Mouse (Mus musculus) hindbrain, embryonic 16.5 days (tissue): ENCODE data around the gene Hdgfl1. TPM values are rescaled to one million over a fixed set of nuclear protein-coding genes. Genes with fewer than 3 reads are reported as not detected.

ENCODE experiments used
- ATAC-seq: fragments of 200-750 bp; cut with Nextera tagmentation; 2 replicates; pipeline ENCODE4 v1.8.0; 2017; ENCODE audit warnings: moderate TSS enrichment, moderate library complexity
- H3K27ac ChIP-seq: fragments of 300-500 bp; sonication (generic); 2 replicates; pipeline ENCODE4 v1.5.1; 2014; ENCODE audit warnings: low read depth, mild to moderate bottlenecking, control low read depth, low read length, moderate library complexity
- H3K27me3 ChIP-seq: fragments of 300-500 bp; sonication (generic); replicated peaks from 2 replicates; pipeline ENCODE4 v1.6.1; 2014; ENCODE audit warnings: low read length; ENCODE audit not compliant: control insufficient read depth, insufficient read depth
- H3K36me3 ChIP-seq: fragments of 300-500 bp; sonication (generic); 2 replicates; pipeline ENCODE4 v1.6.1; 2014; ENCODE audit warnings: mild to moderate bottlenecking, low read length, moderate library complexity, mixed read lengths; ENCODE audit not compliant: control insufficient read depth, insufficient read depth
- H3K4me1 ChIP-seq: fragments of 300-500 bp; sonication (generic); 2 replicates; pipeline ENCODE4 v1.6.1; 2014; ENCODE audit warnings: low read depth, low read length; ENCODE audit not compliant: control insufficient read depth, insufficient read depth
- H3K4me2 ChIP-seq: fragments of 300-500 bp; sonication (generic); 2 replicates; pipeline ENCODE4 v1.6.1; 2014; ENCODE audit warnings: mild to moderate bottlenecking, low read length, control low read depth, moderate library complexity
- H3K4me3 ChIP-seq: fragments of 300-500 bp; sonication (generic); 2 replicates; pipeline ENCODE4 v1.5.1; 2014; ENCODE audit warnings: mild to moderate bottlenecking, low read length, control low read depth, moderate library complexity
- H3K9ac ChIP-seq: fragments of 300-500 bp; sonication (generic); 2 replicates; pipeline ENCODE4 v1.6.1; 2014; ENCODE audit warnings: low read depth, mild to moderate bottlenecking, control low read depth, low read length, moderate library complexity
- H3K9me3 ChIP-seq: fragments of 300-500 bp; sonication (generic); 2 replicates; pipeline ENCODE4 v1.6.1; 2014; ENCODE audit warnings: mild to moderate bottlenecking, low read length, moderate library complexity; ENCODE audit not compliant: control insufficient read depth
- WGBS: fragments of 180-500 bp; shearing (Covaris S2); extraction: QIAGEN DNeasy Blood & Tissue Kit; methylation state at CpG from one replicate; pipeline ENCODE4 v1.1.7; 2014; 5-methylcytosine and 5-hydroxymethylcytosine counted together
- polyA plus RNA-seq: library from polyadenylated mRNA; unstranded; fragments of >200 nt; fragmentation: Nextera tagmentation; extraction: Ambion mirVana; gene quantifications from 2 replicates; pipeline ENCODE4 v1.2.1, GENCODE M21; 2015

The Hdgfl1 gene
- polyA plus RNA-seq, 1 experiment from 2014 or later: not detected

- Histone ChIP-seq H3K27ac (no peak overlapping the region), H3K4me1 (no peaks in the 10 kb centered on the region), H3K4me2 (no peak overlapping the region), H3K4me3 (no peak overlapping the region), H3K9me3 (no peaks in the 10 kb centered on the region), H3K9ac (no peak overlapping the region), H3K36me3 (no peaks in the 10 kb centered on the region), H3K27me3 (no peaks in the 10 kb centered on the region)
- 74% methylated on average over 1 of the region's 1 CpGs for WGBS
- no peak for ATAC-seq
These were observed 35.0 kb downstream of the Hdgfl1 start for GRCm38 (mm10) chr13:26734981-26735380.

- Histone ChIP-seq H3K4me1 (no peaks in the 10 kb centered on the region), H3K4me2 (no peak overlapping the region), H3K9me3 (no peaks in the 10 kb centered on the region), H3K36me3 (no peaks in the 10 kb centered on the region), H3K27ac (no peak overlapping the region), H3K4me3 (no peak overlapping the region), H3K27me3 (no peaks in the 10 kb centered on the region), H3K9ac (no peak overlapping the region)
- 82% methylated on average over 1 of the region's 1 CpGs for WGBS
- ATAC-seq: no peak
These were observed 45.7 kb downstream of the Hdgfl1 start for GRCm38 (mm10) chr13:26724250-26724649.

GRCm38 (mm10) chr13:26721333-26721732 lies 48.6 kb downstream of the Hdgfl1 start:
- Histone ChIP-seq H3K36me3 (no peaks in the 10 kb centered on the region), H3K4me1 (no peaks in the 10 kb centered on the region), H3K4me2 (no peak overlapping the region), H3K4me3 (no peak overlapping the region), H3K9me3 (no peaks in the 10 kb centered on the region), H3K27ac (no peak overlapping the region), H3K9ac (no peak overlapping the region), H3K27me3 (no peaks in the 10 kb centered on the region)
- no peak for ATAC-seq
- 61% methylated on average over 6 of the region's 6 CpGs for WGBS

GRCm38 (mm10) chr13:26720917-26721316 lies 49.0 kb downstream of the Hdgfl1 start:
- H3K4me3 ChIP-seq: no peak overlapping the region
- H3K27ac ChIP-seq: no peak overlapping the region
- H3K9me3 ChIP-seq: no peaks in the 10 kb centered on the region
- H3K4me2 ChIP-seq: no peak overlapping the region
- H3K27me3 ChIP-seq: no peaks in the 10 kb centered on the region
- H3K9ac ChIP-seq: no peak overlapping the region
- no peaks in the 10 kb centered on the region for H3K4me1 ChIP-seq
- ATAC-seq: no peak
- H3K36me3 ChIP-seq: no peaks in the 10 kb centered on the region
- WGBS: 79% methylated on average over 1 of the region's 1 CpGs

GRCm38 (mm10) chr13:26719146-26719715 lies 50.7 kb downstream of the Hdgfl1 start:
- ATAC-seq: no peak
- WGBS: 78% methylated on average over 5 of the region's 5 CpGs
- no peak overlapping the region for H3K4me2 ChIP-seq
- no peaks in the 10 kb centered on the region for H3K36me3 ChIP-seq
- H3K9me3 ChIP-seq: no peaks in the 10 kb centered on the region
- no peak overlapping the region for H3K9ac ChIP-seq
- H3K4me3 ChIP-seq: no peak overlapping the region
- no peak overlapping the region for H3K27ac ChIP-seq
- no peaks in the 10 kb centered on the region for H3K27me3 ChIP-seq
- no peaks in the 10 kb centered on the region for H3K4me1 ChIP-seq
